Mouse (Mus musculus): Measurements from ENCODE around the gene Ppef1.

The Ppef1 gene

DNA sequence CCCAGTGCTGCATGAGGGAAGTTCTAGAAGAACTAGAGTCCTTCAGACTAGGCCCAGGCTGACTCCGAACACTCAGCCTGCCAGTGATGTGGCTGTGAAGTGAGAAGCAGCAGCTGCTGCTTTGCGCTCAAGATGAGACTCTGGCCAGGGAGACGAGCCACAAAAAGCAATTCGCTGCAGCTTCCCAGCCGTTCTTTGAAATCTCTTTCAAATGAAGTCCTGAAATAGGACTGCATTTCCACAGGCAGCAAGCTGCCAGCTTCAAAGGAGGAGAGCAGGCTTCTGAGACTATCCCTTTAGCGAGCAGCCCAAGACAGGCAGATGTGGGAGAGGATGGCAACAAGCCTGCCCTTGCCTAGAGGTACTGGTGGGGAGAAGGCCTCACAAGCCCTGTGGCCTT lies 142.6 kb downstream of the Ppef1 start:
- no peak for DNase-seq

DNA sequence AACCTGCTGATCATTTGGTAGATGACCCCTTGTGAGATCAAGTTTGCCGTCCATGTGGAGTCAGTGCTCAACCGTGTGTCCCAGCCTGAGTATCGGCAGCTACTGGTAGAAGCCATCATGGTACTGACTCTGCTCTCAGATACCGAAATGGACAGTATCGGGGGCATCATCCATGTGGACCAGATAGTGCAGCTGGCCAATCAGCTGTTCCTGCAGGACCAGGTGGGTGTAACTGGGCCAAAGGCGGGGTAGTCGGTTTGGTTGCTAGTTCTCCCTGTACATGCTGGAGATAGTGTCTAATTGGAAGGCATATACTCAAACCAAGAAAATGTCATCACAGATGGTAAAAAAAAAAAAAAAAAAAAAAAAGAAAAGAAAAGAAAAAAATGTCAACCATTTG lies 145.4 kb downstream of the Ppef1 start:
- DNase-seq = no peak

DNA sequence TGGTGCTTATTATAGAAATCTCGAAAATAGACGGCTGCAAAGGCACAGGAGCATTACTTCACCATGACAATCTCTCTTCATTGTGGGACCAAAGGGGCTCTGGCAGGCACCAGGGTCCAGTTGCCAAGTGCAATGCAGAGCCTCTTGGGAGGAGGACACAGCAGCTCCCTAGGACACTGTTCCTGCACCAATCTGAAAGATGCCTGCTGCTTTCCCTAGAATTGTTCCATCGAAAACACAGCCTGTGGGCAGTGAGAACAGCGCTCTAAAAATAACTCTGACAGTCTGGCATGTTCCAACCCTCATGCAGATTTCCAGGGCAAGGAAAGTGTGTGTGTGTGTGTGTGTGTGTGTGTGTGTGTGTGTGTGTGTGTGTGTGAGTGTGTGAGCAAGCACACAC lies 147.0 kb downstream of the Ppef1 start:
- peak; percentile 16 for DNase-seq

DNA sequence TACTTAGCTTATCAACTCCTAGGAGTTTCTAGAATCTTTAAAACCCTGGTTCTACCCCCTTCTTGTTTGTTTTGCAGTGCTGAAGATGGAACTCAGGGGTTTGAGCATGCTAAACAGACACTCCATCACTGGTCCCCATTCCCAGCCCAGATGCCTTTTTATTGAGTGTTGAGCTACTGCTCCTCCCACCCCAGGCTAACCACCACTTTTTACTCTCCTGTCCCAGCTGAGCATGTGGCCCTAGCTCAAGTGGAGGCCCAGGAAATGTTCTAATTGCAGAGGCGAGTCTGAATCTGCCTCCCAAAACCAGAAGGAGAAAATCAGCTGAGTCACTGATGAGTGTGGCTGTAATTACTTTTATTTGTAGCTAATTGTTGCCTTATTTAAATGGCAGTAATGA lies 150.5 kb downstream of the Ppef1 start:
- DNase-seq = no peak

DNA sequence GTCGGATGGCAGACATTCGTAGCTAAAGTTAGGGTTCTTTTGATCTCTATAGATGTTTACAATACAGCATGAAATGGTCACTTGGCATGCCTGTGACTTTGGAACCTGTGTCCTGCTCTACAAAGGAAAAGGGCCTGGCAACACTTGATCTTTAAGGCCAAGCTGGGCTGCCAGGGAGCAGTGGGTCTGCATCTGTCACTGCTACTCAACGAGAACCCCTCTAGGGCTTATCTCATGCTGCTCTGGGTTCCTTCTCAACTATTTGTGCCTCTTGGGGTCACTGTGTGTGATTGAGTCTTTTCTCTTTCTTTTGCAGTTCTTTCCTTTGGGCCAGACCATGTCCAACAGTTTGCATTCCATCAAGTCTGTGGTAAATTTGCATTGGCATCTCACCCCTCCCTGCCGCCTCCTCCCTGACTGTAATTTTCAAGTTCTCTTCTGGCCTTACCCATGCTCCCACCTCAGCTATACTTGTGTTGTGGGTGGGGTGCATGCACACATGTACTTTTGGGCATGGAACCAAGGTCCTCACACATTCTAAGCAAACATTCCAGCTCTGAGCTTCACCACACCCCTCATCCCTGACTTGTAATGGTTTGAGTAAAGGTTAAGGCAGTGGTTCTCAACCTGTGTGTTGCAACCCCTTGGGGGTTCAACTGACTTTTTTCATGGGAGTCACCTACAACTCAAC lies 151.3 kb downstream of the Ppef1 start:
- no peak for DNase-seq

GRCm38 (mm10) chrX:160583589-160583988 lies 152.0 kb downstream of the Ppef1 start:
- DNase-seq = no peak

All from cerebellum, adult 9-11 months (tissue).